Mouse (Mus musculus): Measurements from ENCODE around the gene Sppl3.

- TF ChIP-seq POLR2A (IDR thresholded peaks at IDR 0.05; ENCODE audit: extremely low read depth, insufficient read depth, low read length) (peak; percentile 42; the same call in 1 of the 2 replicates), CTCF (IDR thresholded peaks at IDR 0.05; ENCODE audit: low read depth, low read length) (no peak)
Measured at GRCm38 (mm10) chr5:114970824-114971227, 40.1 kb upstream of the Sppl3 start, which contains the start of gene Hnf1a.
